Mouse (Mus musculus): ENCODE results near the gene Kndc1. TPM values are rescaled to one million over a fixed set of nuclear protein-coding genes. Genes with fewer than 3 reads are reported as not detected.

The Kndc1 gene
- polyA plus RNA-seq, 1 experiment from 2014 or later, result 25.6 TPM

DNA sequence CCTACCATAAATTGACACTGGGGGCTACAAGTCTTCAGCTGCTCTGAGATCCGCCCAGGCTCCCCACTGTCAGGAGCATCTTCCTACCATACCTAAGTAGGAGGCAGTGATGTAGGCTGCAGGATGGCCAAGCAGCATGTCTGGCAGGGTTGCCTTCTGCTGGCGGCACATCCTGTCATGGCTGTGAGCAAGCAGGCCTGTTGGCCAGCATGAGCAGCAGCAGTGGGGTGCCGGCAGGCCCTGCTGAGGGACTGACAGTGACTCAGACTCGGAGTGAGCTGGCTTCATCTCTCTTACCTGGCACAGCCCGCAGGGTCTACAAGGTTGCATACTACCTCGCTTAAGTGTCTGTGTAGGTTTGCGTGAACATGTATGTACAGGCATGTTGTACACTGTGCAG, 5.0 kb downstream of the Kndc1 start:
- DNase-seq (ENCODE audit: low spot score) (no peak), ATAC-seq (ENCODE audit: low FRiP score) (no peak)
- WGBS, result 88% methylated on average over 7 of the region's 7 CpGs

DNA sequence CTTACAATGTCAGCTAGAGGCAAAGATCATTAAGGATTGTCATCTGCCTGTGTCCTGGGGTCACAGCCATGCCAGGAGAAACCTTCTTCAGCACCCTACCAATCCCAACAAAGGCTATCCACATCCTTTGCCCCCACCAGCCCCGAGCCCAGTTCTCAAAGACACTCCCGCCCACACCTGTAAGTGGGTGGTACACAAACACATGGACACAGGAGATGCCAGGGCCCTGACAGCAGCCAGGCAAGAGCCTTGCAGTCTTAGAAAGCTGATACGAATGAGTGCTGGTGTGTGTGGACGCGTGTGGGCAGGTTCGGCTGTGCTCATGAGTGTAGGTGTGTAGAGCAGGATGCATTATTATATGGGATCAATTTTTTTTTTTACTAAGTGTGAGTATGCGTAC, 6.0 kb downstream of the Kndc1 start:
- 97% methylated on average over 7 of the region's 7 CpGs for WGBS
- Histone ChIP-seq H3K9ac (no peak overlapping the region), H3K27me3 (ENCODE audit: control insufficient read depth, insufficient read depth, low read length) (0 out of 2 replicates have a peak, but pooled peaks cover 5% of the 10 kb centered on the region), H3K9me3 (ENCODE audit: control insufficient read depth, low read length) (no peaks in the 10 kb centered on the region), H3K4me2 (replicated peaks) (no peak overlapping the region), H3K27ac (no peak overlapping the region), H3K4me3 (replicated peaks; ENCODE audit: low read length) (no peak overlapping the region), H3K36me3 (replicated peaks; ENCODE audit: control insufficient read depth, insufficient read depth) (no peaks in the 10 kb centered on the region), H3K4me1 (replicated peaks; ENCODE audit: control insufficient read depth, insufficient read depth, low read length) (peaks cover 16% of the 10 kb centered on the region)
- ATAC-seq (ENCODE audit: low FRiP score), result no peak
- DNase-seq (ENCODE audit: low spot score), result no peak

More for the DNA sequence above, 5.0 kb downstream of the Kndc1 start:
- no peak overlapping the region for H3K4me2 ChIP-seq (replicated peaks)
- H3K9me3 ChIP-seq (ENCODE audit: control insufficient read depth, low read length), result no peaks in the 10 kb centered on the region
- no peaks in the 10 kb centered on the region for H3K36me3 ChIP-seq (replicated peaks; ENCODE audit: control insufficient read depth, insufficient read depth)
- no peak overlapping the region for H3K9ac ChIP-seq
- H3K4me1 ChIP-seq (replicated peaks; ENCODE audit: control insufficient read depth, insufficient read depth, low read length), result peaks cover 12% of the 10 kb centered on the region
- H3K27ac ChIP-seq, result no peak overlapping the region
- 0 out of 2 replicates have a peak, but pooled peaks cover 8% of the 10 kb centered on the region for H3K27me3 ChIP-seq (ENCODE audit: control insufficient read depth, insufficient read depth, low read length)
- H3K4me3 ChIP-seq (replicated peaks; ENCODE audit: low read length), result no peak overlapping the region

DNA sequence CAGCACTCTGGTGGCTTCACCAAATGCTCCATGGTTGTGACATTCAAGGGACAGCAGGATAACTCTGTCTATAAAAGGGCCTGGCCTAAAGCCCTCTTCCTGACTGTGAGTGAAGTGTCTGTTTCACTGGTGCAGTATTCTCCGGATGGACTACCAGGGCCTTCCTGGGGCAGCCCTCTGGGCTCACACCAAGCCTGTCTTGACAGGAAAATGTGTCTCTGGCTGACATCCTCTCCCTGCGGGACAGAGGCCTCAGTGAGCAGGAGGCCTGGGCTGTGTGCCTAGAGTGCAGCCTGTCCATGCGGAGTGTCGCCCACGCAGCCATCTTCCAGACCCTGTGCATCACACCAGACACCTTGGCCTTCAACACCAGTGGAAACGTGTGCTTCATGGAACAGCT, 6.4 kb downstream of the Kndc1 start:
- H3K27ac ChIP-seq, result no peak overlapping the region
- H3K9ac ChIP-seq, result no peak overlapping the region
- H3K4me2 ChIP-seq (replicated peaks), result no peak overlapping the region
- H3K36me3 ChIP-seq (replicated peaks; ENCODE audit: control insufficient read depth, insufficient read depth), result no peaks in the 10 kb centered on the region
- H3K27me3 ChIP-seq (ENCODE audit: control insufficient read depth, insufficient read depth, low read length), result 0 out of 2 replicates have a peak, but pooled peaks cover under 1% of the 10 kb centered on the region
- peaks cover 16% of the 10 kb centered on the region; the same call in 1 of the 2 replicates for H3K4me1 ChIP-seq (replicated peaks; ENCODE audit: control insufficient read depth, insufficient read depth, low read length)
- no peak overlapping the region for H3K4me3 ChIP-seq (replicated peaks; ENCODE audit: low read length)
- 88% methylated on average over 6 of the region's 6 CpGs for WGBS
- no peak for DNase-seq (ENCODE audit: low spot score)
- no peaks in the 10 kb centered on the region for H3K9me3 ChIP-seq (ENCODE audit: control insufficient read depth, low read length)
- no peak for ATAC-seq (ENCODE audit: low FRiP score)

DNA sequence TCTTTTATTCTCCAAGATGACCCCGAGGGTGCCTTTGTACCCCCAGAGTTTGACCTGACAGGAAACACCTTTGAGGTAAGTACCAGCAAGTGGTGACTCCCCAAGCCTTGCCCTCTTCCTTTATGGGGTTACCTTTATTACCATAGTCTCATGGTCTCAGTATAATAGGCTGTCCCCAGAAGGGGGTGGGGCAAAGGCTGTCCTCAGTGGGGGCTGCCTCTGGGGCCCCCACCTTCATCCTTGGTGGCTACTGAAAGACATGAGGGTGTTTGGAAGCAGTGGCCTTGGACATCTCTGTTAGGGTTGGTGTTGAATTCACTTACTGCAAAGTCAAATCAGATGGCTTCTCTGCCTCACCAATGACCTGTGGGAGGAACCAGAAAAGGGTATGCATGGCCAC, 7.5 kb downstream of the Kndc1 start:
- ATAC-seq (ENCODE audit: low FRiP score) (no peak), DNase-seq (ENCODE audit: low spot score) (no peak)
- peaks cover 17% of the 10 kb centered on the region; the same call in 1 of the 2 replicates for H3K4me1 ChIP-seq (replicated peaks; ENCODE audit: control insufficient read depth, insufficient read depth, low read length)
- H3K27ac ChIP-seq, result no peak overlapping the region
- no peaks in the 10 kb centered on the region for H3K9me3 ChIP-seq (ENCODE audit: control insufficient read depth, low read length)
- H3K9ac ChIP-seq, result no peak overlapping the region
- no peaks in the 10 kb centered on the region for H3K36me3 ChIP-seq (replicated peaks; ENCODE audit: control insufficient read depth, insufficient read depth)
- WGBS, result 6% methylated on average over 1 of the region's 1 CpGs
- no peaks in the 10 kb centered on the region for H3K27me3 ChIP-seq (ENCODE audit: control insufficient read depth, insufficient read depth, low read length)
- no peak overlapping the region for H3K4me3 ChIP-seq (replicated peaks; ENCODE audit: low read length)
- no peak overlapping the region for H3K4me2 ChIP-seq (replicated peaks)

DNA sequence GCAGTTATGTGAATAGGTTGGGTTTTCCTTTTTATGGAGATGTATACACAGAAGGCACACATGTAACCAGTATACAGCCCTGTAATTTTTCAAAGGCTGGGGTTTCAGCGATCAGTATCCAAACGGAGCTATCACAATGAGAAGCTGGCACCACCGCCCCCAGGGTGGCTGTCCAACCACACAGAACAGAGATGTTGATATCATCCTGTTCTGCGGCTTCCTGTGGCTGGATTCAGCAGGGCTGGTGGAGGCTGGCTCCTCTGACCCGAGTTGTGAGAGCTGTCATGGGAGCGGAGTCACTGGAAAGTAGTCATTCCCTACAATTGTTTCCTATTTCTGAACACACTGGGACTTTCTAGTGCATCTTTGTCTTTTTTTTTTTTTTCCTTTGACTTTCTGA, 10.8 kb downstream of the Kndc1 start:
- Histone ChIP-seq H3K4me1 (replicated peaks; ENCODE audit: control insufficient read depth, insufficient read depth, low read length) (peaks cover 23% of the 10 kb centered on the region), H3K9ac (no peak overlapping the region), H3K4me3 (replicated peaks; ENCODE audit: low read length) (no peak overlapping the region), H3K9me3 (ENCODE audit: control insufficient read depth, low read length) (no peaks in the 10 kb centered on the region), H3K27me3 (ENCODE audit: control insufficient read depth, insufficient read depth, low read length) (no peaks in the 10 kb centered on the region), H3K4me2 (replicated peaks) (peak overlapping the region; percentile 20), H3K36me3 (replicated peaks; ENCODE audit: control insufficient read depth, insufficient read depth) (no peaks in the 10 kb centered on the region), H3K27ac (peak overlapping the region; percentile 18; the same call in 1 of the 2 replicates)
- DNase-seq (ENCODE audit: low spot score) (no peak), ATAC-seq (ENCODE audit: low FRiP score) (no peak)
- 15% methylated on average over 6 of the region's 6 CpGs for WGBS

DNA sequence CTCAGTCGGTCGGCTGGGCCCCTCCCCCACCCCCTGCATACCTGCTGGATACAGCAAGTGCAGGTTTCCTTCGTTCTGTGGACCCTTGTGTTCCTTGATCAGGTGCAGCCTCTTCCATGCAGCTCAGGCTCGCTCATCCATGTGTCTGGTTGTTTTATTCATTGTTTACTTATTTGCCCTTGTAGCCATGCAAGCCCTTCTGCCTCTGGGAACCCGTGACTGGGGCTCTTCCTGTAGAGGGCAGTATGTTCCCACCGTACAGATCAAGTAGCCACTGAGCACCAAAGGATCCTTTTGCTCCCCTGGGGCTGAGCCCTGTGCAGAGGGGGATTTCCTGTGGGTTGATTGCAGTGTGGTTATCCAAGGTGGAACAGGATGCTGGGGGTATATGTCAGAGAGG, 11.2 kb downstream of the Kndc1 start:
- no peak overlapping the region; the same call in 1 of the 2 replicates for H3K27ac ChIP-seq
- 0 out of 2 replicates have a peak, but pooled peaks have one; percentile 42 for ATAC-seq (ENCODE audit: low FRiP score)
- no peak overlapping the region for H3K9ac ChIP-seq
- no peaks in the 10 kb centered on the region for H3K9me3 ChIP-seq (ENCODE audit: control insufficient read depth, low read length)
- H3K4me3 ChIP-seq (replicated peaks; ENCODE audit: low read length), result no peak overlapping the region
- no peaks in the 10 kb centered on the region for H3K36me3 ChIP-seq (replicated peaks; ENCODE audit: control insufficient read depth, insufficient read depth)
- peak; percentile 58 for DNase-seq (ENCODE audit: low spot score)
- no peaks in the 10 kb centered on the region for H3K27me3 ChIP-seq (ENCODE audit: control insufficient read depth, insufficient read depth, low read length)
- H3K4me1 ChIP-seq (replicated peaks; ENCODE audit: control insufficient read depth, insufficient read depth, low read length), result peaks cover 23% of the 10 kb centered on the region
- H3K4me2 ChIP-seq (replicated peaks), result peak overlapping the region; percentile 20
- 4% methylated on average over 6 of the region's 6 CpGs for WGBS

DNA sequence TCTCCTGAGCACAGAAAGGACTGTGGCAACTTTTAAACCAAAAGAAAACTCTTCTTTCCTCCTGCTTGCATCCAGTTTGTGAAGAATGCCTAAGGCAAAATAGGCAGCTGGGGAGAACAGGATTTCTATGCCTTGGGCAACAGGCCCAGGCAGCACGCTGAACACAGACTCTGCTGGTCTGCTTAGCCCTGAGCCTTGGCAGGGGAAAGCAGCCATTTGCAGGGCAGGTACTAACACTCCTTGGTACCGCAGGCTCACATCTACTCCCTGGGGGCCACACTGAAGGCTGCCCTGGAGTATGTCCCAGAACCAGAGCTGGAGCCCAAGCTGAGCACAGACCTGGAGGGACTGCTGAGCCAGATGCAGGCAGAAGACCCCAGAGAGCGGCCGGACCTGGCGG, 13.7 kb downstream of the Kndc1 start:
- ATAC-seq (ENCODE audit: low FRiP score), result no peak
- Histone ChIP-seq H3K9me3 (ENCODE audit: control insufficient read depth, low read length) (no peaks in the 10 kb centered on the region), H3K9ac (no peak overlapping the region), H3K4me3 (replicated peaks; ENCODE audit: low read length) (no peak overlapping the region), H3K4me2 (replicated peaks) (no peak overlapping the region), H3K4me1 (replicated peaks; ENCODE audit: control insufficient read depth, insufficient read depth, low read length) (peaks cover 23% of the 10 kb centered on the region), H3K27me3 (ENCODE audit: control insufficient read depth, insufficient read depth, low read length) (no peaks in the 10 kb centered on the region; the same call in 1 of the 2 replicates), H3K27ac (no peak overlapping the region), H3K36me3 (replicated peaks; ENCODE audit: control insufficient read depth, insufficient read depth) (no peaks in the 10 kb centered on the region)
- 44% methylated on average over 5 of the region's 5 CpGs for WGBS
- no peak for DNase-seq (ENCODE audit: low spot score)

DNA sequence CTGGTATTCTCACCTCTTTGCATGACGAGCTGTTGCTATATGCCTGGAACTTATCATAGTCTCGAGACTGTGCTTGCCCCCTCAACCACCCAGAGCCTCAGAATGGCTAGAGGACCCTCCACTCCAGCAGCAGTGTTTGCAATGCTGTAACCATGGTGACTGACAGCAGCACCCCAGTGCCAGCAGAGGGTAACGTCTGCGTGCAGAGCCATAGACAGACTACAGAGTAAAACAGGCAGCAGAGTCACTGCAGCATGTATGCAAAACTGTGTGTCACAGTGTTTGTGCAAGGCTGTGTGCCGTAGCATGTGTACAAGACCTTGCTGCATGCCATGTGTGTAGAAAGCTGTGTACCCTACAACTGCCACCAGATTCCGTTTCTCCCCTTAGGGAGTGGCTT, 15.0 kb downstream of the Kndc1 start:
- no peak overlapping the region for H3K4me2 ChIP-seq (replicated peaks)
- DNase-seq (ENCODE audit: low spot score), result no peak
- no peak overlapping the region for H3K9ac ChIP-seq
- no peak overlapping the region; the same call in 1 of the 2 replicates for H3K27ac ChIP-seq
- ATAC-seq (ENCODE audit: low FRiP score), result no peak
- no peaks in the 10 kb centered on the region for H3K36me3 ChIP-seq (replicated peaks; ENCODE audit: control insufficient read depth, insufficient read depth)
- WGBS, result 29% methylated on average over 6 of the region's 6 CpGs
- H3K27me3 ChIP-seq (ENCODE audit: control insufficient read depth, insufficient read depth, low read length), result peaks cover 12% of the 10 kb centered on the region
- H3K4me1 ChIP-seq (replicated peaks; ENCODE audit: control insufficient read depth, insufficient read depth, low read length), result peaks cover 21% of the 10 kb centered on the region
- no peaks in the 10 kb centered on the region for H3K9me3 ChIP-seq (ENCODE audit: control insufficient read depth, low read length)
- no peak overlapping the region for H3K4me3 ChIP-seq (replicated peaks; ENCODE audit: low read length)

DNA sequence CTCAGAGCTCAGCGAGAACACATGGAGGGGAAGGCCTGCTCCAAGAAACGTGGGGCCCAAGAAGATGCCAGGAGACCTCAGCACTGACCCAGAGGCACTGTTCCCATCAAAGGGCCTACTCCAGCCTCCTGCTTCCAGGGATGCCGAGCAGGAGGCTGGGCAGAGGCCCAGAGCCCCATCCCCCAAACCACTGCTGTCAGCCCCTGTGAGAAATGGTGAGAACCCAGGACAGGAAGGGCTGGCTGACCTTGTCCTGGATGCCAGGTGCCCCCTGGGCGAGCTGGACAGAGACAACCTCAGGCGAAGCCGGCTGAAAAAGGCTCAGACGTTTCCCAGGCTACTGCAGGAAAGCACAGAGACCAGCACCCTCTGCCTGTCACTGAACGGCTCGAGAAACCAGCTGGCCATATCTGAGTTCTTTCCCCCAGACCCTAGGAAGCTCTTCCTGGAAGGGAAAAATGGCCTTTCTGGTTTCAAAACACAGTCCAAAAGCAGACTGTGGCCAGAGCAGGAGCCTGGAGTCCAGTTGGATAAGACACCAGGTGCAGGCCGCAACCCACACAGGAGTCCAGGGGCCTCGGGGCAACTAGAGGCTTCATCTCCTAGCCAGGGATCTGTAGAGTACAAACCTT, 15.8 kb downstream of the Kndc1 start:
- Histone ChIP-seq H3K4me1 (replicated peaks; ENCODE audit: control insufficient read depth, insufficient read depth, low read length) (peaks cover 12% of the 10 kb centered on the region), H3K9me3 (ENCODE audit: control insufficient read depth, low read length) (no peaks in the 10 kb centered on the region), H3K36me3 (replicated peaks; ENCODE audit: control insufficient read depth, insufficient read depth) (no peaks in the 10 kb centered on the region), H3K27ac (no peak overlapping the region), H3K27me3 (ENCODE audit: control insufficient read depth, insufficient read depth, low read length) (peaks cover 15% of the 10 kb centered on the region), H3K9ac (0 out of 2 replicates have a peak overlapping the region, but pooled peaks have one; percentile 4), H3K4me3 (replicated peaks; ENCODE audit: low read length) (no peak overlapping the region), H3K4me2 (replicated peaks) (no peak overlapping the region)
- no peak for DNase-seq (ENCODE audit: low spot score)
- ATAC-seq (ENCODE audit: low FRiP score), result no peak
- 48% methylated on average over 11 of the region's 11 CpGs for WGBS

All from hindbrain, embryonic 14.5 days (tissue).